Mouse (Mus musculus) frontal cortex, postnatal 10 days (tissue): ENCODE data around the gene Olfm4.

Source experiments
- DNase-seq, 2 experiments: peaks; one replicate each; pipeline ENCODE4 v3.0.0; 2022; ENCODE audit warnings: low spot score in 2 of 2, mixed read lengths in 1 of 2

Gene Olfm4

GRCm38 (mm10) chr14:79983781-79984180, at the start of gene Olfm4:
TSS of gene Olfm4 (plus strand) at chr14:79984081.
- DNase-seq, result no peak

DNA sequence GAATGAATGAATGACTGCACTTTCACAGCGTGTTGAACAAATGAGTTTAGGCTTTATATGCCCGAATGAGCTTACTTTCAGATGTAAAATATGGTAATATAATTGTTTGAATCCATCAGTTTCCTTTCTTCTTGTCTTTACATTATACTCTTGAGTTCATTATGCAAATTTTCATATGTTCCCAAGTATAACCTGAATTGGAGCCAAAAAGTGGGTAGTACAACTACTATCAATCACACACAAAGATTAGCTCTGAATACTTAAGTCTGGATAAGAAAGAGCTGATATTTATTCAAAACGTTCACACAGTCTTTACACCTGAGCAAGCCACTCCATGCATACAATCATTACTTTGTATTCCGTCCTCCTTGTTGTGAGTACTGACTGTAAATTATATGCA, 49.5 kb upstream of the Olfm4 start:
- no peak for DNase-seq

- no peak for DNase-seq
These were observed 46.9 kb upstream of the Olfm4 start for GRCm38 (mm10) chr14:79936879-79937468.

DNA sequence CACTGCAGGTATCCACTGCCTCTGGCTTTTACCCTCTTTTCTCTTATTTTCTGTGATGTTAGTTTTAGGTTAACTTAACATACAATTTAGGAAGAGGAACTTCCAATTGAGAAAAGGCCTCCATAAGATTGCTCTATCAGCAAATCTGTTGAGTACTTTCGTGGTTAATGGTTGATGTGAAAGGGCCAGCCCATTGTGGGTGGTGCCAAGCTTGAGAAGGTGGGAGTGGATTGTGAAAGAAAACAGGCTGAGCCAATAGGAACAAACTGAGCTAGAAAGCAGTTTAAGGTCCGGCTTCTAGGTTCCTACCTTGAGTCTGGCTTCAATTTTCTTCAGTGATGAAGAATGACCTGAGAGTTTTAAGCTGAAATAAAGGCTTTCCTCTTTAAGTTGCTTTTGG, 38.0 kb upstream of the Olfm4 start:
- no peak for DNase-seq

DNA sequence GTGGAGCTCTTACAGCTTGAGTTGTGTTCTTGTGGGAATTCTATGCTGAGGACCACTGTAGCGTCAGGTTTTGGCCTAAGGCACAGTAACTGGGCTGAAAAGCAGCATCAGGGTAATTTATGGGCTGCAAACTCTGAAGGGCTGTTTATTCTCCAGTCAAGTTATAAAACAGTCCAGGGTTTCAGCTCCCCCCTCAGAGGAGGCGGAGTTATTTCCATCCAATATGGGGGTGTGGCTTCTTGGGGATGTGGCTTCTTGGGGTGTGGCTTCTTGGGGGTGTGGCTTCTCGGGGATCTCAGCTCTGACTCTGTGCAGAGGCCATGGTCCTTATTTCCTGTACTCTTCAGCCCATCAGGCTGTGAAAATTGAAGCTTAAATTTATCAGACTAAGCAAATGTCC, 28.2 kb upstream of the Olfm4 start:
- DNase-seq, result no peak

- DNase-seq, result no peak
These were observed 25.9 kb upstream of the Olfm4 start for GRCm38 (mm10) chr14:79957789-79958487.

- no peak for DNase-seq
These were observed 22.7 kb upstream of the Olfm4 start for GRCm38 (mm10) chr14:79961187-79961586.

DNA sequence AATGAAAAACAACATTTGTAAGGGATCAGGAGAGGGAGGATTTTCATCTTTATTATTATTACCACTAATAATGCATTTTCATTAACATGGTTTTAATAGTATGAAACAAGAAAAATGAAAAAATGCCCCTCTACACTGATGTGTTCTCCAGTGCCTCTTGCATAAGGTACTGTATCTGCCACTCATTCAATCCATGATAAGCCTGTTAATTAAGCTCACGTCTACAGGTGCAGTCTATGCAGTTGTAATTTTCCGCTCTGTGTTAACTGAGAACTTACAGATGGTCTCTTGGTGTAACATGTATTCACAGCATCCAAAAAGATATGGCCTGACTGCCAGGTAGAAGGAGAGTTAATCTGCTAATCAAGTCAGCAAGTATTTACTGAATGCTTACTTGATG, 22.3 kb upstream of the Olfm4 start:
- DNase-seq, result no peak

DNA sequence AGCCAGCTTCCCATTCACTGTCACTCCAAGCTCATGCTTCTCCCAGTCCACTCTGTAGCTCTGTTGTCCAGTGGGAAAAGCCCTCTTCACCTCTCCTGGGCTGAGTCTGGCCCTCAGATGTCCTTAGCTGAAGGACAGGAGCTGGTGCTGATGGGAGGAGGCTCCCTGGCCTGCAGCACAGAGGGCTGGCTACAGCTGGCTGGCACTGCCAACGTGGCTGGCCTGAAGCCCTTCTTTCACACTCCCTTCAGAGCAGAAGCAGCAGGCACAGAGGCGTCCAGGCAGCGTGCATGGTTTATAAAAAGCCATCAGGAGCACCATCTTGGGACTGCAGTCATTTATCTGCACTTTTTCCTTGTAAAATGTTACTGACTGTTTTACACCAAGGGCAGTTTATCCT, 13.7 kb upstream of the Olfm4 start:
- peak; percentile 47 to 50 for DNase-seq

DNA sequence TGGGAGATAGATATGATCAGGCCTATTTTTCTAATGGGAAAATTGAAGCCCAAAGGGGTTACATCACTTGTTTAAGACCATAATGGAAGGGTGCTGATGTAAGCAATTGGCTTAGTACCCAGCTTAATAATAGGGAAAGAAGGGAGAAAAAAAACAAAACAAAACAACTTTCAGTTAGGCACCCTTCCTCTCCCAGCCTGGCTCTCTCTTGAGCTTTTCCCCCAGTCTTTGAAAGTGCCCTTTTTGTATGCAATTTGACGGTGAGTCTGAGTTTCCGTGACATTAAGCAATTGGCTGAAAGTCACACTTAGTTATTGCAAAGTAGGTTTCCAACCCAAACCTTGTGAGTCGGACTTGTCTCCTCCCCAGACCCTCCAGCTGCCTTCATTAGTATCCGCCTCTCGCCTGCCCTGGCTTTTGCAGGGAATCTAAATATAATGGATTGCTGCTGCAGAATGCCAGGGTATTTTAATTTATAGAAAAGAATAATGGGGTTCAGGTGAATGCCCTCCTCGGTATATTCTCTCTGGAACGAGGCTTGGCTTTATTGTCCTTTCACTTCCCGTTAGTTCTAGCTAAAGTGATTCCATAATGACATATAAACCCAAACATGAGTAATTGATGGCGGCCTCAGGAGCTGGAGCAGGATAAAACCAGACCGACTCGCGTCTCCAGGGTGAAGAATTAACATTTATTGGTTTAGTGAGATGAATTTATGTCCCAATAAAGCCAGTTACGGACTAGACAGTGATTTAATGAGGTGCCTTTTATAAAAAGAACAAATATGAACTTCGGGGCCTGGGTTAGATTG, 12.7 kb upstream of the Olfm4 start:
- no peak for DNase-seq

- DNase-seq, result no peak
These were observed 2.4 kb upstream of the Olfm4 start for GRCm38 (mm10) chr14:79981437-79981836.

DNA sequence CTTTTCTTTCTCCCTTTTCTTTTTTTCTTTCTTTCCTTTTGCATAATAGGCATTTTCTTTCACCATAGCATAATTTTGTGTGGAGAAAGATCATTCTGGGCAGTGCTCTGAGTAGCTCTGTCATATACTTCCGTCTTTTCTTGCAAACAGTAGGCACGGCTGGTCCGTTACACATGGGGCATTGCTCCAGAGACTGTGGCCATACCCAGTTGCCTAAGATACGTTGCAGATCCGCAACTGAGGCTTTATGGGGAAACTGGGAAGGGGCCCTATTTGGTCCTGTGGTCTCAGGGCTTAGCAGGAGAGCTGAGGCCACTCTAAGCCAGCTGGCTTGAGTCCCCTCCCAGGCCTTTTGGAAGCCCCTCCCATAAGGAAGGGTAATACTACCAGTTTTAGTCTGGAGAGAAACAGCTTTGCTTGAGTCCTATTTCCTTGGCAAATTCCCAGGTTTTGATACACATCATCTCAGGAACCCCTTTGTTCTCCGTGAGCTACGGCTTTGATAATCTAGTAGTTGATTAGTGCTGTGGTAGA, 1.3 kb downstream of the Olfm4 start:
- DNase-seq, result no peak

DNA sequence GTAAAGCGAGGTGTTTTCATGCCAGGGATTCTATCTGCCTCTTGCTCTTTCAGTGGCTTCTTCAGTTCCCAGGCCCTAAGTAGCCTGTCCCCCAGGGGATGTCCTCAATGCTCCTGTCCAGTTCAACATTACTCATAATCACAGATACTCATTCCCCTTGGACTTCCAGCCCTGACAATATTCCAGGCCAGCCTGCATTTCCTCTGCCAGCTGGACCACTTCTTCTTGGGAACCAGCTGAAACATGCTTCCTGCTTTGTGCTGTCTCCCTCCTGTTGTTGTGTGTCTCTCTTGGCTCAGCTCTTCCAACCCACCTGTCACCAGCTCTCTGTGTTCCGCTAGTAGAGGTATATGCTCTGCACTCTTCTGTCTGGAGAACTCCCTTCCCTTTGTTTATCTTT, 1.8 kb downstream of the Olfm4 start:
- no peak for DNase-seq

DNA sequence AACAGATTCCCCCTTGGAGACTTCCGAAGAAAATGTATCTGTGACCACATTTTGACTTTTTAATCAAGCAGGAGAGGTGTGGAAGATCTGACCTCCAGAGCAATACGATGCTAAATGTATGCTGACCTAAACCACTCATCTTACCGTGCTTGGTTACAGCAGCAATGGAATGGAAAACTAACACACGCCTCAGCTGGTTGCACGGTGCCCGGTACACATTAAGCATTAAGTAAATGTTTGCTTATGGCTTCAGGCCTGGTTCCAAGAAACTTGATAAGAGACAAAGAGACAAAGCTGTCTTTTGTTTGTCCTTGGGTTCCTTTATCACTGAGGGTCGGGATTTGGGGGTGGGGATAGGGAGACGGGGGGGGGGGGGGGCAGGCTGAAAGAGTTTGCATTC, 3.0 kb downstream of the Olfm4 start:
- DNase-seq, result no peak

DNA sequence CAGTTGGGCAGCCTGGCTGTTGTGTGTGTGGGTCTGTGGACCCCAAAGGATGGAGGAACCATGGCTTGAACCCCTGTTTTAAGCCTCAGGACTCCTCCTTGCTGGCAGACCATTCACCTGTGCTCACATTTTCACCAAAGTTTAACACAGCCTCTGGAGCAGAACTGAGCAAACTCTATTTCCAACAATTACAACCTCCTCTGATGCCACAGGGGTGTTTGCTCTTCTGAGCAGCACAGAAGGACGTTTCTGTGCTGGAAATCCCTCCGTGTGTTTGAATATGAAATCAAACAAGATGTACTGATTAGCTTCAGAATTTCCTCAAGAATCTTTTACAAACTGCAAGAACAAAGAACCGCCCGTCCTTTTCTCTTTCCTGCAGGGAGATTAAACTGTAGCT, 5.9 kb downstream of the Olfm4 start:
- no peak for DNase-seq

DNA sequence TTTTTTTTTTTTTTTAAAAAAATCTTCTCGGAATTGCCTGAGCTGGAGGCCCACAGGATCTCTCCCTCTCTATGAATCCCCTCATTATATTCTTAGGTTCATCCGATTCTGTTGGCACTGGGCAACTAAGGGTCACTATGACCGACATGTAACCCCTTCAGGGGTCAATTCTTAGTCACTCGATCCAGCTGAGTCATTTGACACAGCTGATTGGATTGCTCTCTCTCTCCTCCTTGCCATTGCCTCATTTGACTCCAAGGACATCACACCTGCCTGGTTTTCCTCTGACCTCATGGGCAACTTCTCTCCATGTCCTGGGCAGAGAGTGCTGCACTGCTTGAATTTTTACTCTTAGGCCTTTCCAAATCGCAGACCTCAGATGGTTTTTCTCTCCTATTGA, 6.7 kb downstream of the Olfm4 start:
- no peak for DNase-seq

DNA sequence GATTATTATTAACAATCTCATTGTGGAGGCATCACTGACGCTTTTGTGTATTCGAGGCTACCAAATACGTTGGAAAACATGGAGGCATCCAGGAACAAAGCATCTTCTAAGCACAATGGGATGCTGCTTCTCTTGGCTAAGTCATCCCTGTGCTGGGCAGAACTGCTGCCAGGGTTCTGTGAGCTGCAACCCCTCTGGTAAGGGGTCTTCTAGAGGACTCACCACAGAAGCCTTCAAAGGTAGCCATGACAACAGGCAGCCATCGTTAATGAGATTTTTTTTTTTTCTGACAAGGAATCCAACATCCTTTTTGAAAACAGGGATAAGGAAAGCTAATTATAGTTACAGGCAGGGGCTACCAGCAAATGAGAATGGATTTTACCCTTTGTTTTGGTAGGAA, 13.7 kb downstream of the Olfm4 start:
- no peak for DNase-seq

DNA sequence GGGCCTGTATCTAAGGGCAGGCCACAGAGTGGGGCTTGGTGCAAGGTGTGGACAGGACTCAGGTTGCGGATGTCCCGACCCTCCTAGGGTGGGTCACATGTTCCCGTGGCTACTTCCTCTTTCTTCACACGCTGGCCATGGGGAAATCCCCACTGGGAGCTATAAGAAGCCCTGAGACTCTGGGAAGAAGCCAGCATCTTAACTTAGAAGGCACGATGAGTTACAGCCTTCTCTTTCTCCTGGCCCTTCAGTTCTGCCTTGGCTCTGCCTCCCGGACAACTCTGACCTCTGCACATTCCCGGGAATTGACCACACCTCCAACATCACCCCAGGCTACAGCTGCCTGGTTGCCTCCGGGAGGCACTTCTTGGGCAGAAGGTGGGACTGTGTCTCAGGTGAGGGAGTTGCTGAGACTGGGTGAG, 16.2 kb downstream of the Olfm4 start:
- DNase-seq, result no peak

GRCm38 (mm10) chr14:80007686-80008085, 23.8 kb downstream of the Olfm4 start:
- no peak for DNase-seq

DNA sequence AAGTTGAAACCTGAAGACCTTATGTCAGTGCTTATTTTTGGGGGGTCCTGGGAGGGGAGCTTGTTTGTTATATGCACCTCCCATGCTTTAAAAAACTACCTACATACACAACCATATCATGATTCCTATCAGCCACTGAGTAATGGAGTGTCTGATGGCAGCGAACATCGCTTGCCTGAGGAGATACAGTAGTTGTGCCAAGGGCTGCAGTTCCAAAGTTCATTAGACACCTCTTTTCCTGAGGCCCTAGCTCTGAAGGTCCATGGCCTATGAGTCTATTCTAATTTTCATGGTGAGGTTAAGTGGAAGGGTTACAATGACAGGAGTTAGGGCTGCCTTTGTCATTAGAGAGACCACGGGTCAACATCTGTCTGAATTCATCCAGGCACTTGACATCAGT, 26.5 kb downstream of the Olfm4 start:
- DNase-seq, result no peak

DNA sequence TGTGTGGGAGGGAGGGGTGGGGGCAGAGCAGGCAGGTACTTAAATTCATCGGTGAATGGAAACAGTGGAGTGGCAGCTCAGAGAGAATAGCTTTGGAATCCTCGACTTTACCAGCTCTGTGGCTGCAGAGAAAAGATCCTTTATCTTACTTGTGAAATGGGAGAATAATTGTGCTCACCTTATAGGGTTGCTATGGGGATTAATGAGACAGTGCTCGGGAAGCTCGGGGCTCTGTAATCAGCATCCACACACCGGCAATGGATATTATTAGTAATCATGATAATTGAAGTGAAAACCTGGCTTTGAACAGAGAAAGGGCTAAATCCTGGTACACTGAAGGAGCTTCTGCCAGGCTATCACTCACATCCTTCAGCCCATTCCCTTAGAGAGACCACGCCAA, 31.1 kb downstream of the Olfm4 start:
- no peak for DNase-seq

GRCm38 (mm10) chr14:80016112-80016511, 32.2 kb downstream of the Olfm4 start:
- DNase-seq, result no peak

DNA sequence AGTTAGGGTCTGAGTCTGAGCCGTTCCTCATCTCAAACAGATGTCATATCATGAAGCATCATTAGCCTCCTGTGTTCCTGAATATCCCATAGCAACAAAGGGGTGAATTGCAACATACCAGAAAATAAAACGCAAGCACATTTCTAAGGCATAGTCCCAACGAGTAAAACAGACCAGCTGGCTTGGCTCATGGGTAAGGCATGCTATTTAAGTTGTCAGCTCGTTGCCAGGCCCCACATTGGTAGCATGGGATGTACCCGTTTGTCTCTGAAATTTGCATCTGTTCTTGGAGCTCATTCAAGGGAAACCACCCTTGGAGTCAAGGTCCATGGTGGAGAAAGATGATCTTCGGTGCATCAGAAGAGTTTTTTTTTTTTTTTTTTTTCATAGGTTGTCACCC, 42.2 kb downstream of the Olfm4 start:
- DNase-seq, result no peak
